Mouse (Mus musculus) E14TG2a.4 (cell line): ENCODE data around the gene Col23a1.

Source experiments
- CTCF ChIP-seq: conservative IDR thresholded peaks from 2 replicates; pipeline ENCODE4 v1.5.1; 2014; ENCODE audit warnings: low read length
- NANOG ChIP-seq: IDR thresholded peaks from 2 replicates; pipeline ENCODE4 v1.6.1; 2014; ENCODE audit warnings: borderline replicate concordance, low read length, mixed read lengths

- no peak for TF ChIP-seq CTCF
- no peak for TF ChIP-seq NANOG
These were observed 591 bp downstream of the Col23a1 start for GRCm38 (mm10) chr11:51290066-51290955.
